Mouse (Mus musculus): ENCODE results near the gene Notch1.

Notch1 gene

DNA sequence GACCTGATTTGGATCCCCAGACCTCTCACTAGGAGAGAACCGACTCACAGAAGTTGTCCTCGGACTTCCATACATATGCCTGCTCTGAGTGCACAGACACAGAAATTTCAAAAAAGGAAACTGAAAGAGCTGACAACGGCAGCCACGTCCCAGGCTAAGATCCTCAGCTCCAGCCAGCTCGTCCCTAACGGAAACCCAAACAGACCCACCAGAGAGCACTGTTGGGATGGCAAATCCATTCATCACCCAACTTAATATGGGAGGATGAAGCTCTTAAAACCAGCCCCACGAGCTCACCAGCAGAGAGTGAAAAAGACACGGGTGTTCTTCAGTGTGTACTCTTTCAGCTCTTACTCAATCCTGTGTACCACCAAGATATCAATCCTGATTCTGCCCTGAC lies 17.8 kb downstream of the Notch1 start:
- DNase-seq, result no peak

GRCm38 (mm10) chr2:26497861-26498533 lies 18.5 kb downstream of the Notch1 start:
- no peak for DNase-seq

GRCm38 (mm10) chr2:26496451-26496850 lies 20.0 kb downstream of the Notch1 start:
- DNase-seq, result no peak

DNA sequence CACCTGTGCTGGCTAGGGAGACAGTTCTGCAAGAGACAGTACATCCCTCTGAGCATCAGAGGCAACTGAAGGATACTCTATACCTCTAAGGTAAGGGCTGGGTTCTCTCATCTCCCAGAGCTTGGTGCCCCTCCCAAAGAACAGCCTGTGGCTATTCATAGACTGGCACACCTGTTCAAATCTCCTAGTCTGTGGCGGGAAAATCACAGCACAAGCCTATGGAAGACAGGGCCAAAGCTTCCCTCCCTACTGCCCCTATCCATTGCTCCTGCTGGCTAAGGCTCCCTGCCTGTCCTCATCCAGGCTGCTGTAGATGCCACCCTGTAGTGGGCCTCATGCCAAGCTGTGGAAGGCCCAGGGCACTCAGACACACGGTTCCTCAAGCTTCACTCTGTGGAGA lies 20.8 kb downstream of the Notch1 start:
- DNase-seq, result no peak

GRCm38 (mm10) chr2:26494991-26495390 lies 21.5 kb downstream of the Notch1 start:
- no peak for DNase-seq

GRCm38 (mm10) chr2:26494396-26494795 lies 22.1 kb downstream of the Notch1 start:
- DNase-seq, result no peak

- no peak for DNase-seq
These were observed 23.3 kb downstream of the Notch1 start for GRCm38 (mm10) chr2:26493021-26493781.

DNA sequence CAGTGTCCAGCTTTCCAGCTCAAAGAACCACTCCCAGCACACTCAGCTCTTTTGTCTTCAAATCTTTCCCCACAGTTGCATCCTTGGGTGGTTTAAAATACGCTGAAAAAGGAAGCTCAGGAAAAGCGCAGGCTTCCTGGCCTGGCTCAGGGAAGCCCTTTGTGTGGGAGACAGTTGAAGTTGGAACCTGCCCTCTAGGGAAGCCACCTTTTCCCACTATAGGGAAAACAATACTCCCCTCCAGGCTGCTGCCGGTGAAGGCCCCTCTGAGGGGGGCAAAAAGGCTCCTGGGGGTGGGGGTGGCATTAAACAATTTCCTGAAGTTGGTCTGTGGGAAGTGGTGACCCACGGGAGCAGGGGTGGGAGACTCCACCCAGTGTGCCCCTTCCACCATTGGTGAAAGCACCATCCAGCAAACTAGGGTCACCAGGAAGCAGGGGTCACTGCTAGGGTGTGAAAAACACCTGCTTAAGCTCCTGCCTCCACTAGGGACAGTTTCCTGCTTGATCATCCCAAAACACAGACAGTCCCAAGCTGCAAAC lies 25.6 kb downstream of the Notch1 start:
- DNase-seq, result no peak

- no peak for DNase-seq
These were observed 27.8 kb downstream of the Notch1 start for GRCm38 (mm10) chr2:26488535-26489135.

- peak; percentile 19 for DNase-seq
These were observed 29.0 kb downstream of the Notch1 start for GRCm38 (mm10) chr2:26487322-26488021.

- DNase-seq, result no peak
These were observed 29.6 kb downstream of the Notch1 start for GRCm38 (mm10) chr2:26486835-26487321.

GRCm38 (mm10) chr2:26486264-26486810 lies 30.1 kb downstream of the Notch1 start:
- DNase-seq, result no peak

DNA sequence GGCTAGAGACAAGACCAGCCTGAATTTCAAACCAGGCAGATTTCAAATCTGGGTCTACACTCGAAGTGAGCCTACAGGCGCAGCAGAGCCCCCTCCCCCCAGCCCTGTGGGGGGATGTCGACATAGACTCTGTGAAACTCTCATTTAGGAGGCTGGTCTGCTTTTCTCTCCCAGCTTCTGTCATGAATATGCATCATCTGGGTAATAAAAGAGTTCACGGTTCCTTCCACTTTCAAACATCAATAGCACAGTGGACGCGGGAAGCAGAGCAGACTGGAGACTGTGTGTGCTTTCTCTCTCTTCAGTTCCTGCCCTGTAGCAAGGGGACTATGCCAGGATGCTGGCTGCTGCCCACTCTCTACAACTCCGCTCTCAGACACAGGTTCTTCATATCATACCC lies 30.8 kb downstream of the Notch1 start:
- DNase-seq, result no peak

- no peak for DNase-seq
These were observed 31.2 kb downstream of the Notch1 start for GRCm38 (mm10) chr2:26485278-26485677.

DNA sequence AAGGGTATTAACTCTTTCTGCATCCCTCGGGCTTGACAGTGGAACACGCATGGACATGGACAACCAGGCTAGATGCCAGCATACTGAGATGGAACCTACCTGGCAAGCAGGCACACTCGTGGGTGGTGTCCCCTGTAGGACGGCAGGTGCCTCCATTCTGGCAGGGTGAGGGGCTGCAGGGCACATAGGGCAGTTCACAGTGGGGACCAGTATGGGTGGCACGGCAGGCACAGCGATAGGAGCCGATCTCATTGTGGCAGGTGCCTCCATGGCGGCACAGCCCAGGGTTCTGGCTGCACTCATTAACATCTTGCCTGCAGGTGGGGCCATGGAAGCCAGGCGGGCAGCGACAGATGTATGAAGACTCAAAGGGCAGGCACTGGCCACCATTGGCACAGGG lies 32.3 kb downstream of the Notch1 start:
- no peak for DNase-seq

GRCm38 (mm10) chr2:26483230-26483869 lies 33.1 kb downstream of the Notch1 start:
- DNase-seq, result no peak

DNA sequence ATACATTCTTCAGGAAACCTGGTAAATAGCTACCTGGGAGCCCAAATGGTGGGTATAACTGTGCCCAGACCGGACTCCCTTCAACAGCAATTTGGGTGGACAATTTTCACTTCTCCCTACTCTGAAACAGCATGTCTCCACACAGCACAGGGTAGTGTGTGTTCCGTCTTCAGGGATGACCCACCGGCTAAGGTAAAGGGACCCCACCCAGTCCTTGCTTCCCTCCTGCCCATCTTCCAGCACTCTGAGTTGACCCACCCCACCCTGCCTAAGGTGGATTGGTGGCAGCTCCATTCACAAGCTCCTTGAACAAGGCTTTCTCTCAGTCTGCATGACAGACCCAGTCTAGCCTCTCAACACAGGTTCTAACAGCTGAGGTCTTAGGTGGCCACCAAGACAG lies 33.6 kb downstream of the Notch1 start:
- no peak for DNase-seq

GRCm38 (mm10) chr2:26481724-26482495 lies 34.6 kb downstream of the Notch1 start:
- no peak for DNase-seq

DNA sequence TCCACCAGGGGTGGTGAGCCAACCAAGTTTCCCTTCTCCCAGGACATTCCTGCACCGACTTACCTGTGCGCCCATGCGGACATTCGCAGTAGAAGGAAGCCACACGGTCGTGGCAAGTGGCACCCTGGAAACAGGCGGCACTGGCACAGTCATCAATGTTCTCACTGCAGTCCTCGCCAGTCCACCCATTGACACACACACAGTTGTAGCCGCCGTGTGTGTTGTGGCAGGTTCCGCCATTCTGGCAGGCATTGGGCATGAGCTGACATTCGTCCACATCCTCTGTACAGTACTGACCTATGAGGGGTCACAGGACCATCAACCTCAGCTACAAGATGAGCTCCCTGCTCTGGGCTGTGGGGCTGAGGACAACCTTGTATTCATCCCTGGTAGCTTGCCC lies 35.6 kb downstream of the Notch1 start:
- DNase-seq, result no peak

- no peak for DNase-seq
These were observed 37.7 kb downstream of the Notch1 start for GRCm38 (mm10) chr2:26478685-26479205.

- no peak for DNase-seq
These were observed 38.6 kb downstream of the Notch1 start for GRCm38 (mm10) chr2:26477911-26478310.

Measured in cerebellum, adult 8-10 months (tissue).